Mouse (Mus musculus) testis, adult 2 months (tissue): Measurements from ENCODE around the gene Lad1.

Source experiments
- CTCF ChIP-seq: fragments of 200-500 bp; IDR thresholded peaks from 2 replicates; pipeline ENCODE4 v1.5.1; 2012; ENCODE audit warnings: low read depth, mild to moderate bottlenecking, inconsistent platforms, low read length, moderate library complexity; ENCODE audit not compliant: control insufficient read depth, insufficient read depth, insufficient replicate concordance
- POLR2A ChIP-seq: fragments of 200-500 bp; IDR thresholded peaks from 2 replicates; pipeline ENCODE4 v1.6.1; 2012; ENCODE audit warnings: low read depth, mild to moderate bottlenecking, inconsistent platforms, low read length, moderate library complexity; ENCODE audit not compliant: control insufficient read depth

DNA sequence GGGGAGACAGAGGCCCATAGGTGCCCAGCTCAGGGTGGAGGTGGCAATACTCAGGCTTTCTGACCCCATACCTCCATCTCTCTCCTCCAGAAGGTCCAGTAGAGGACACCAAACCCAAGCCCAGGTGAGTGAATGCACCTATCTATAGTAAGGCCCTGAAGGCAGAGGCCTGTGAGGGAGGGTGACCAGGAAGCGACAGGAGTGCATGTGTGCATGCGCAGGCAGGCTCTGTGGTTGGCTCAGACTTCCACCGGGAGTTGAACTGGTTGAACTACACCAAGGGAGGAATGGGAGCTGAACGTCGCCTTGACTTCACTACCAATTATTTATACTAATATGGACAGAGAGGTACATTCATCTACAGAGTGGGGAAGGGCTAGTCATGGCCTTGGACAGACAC is 28.2 kb downstream of the Lad1 start:
- TF ChIP-seq CTCF (no peak), POLR2A (no peak)
